Mouse (Mus musculus) hindbrain, embryonic 16.5 days (tissue): Measurements from ENCODE around the gene Trpc1. TPM values are rescaled to one million over a fixed set of nuclear protein-coding genes. Genes with fewer than 3 reads are reported as not detected.

ENCODE experiments used
- ATAC-seq: fragments of 200-750 bp; cut with Nextera tagmentation; 2 replicates; pipeline ENCODE4 v1.8.0; 2017; ENCODE audit warnings: moderate TSS enrichment, moderate library complexity
- H3K27ac ChIP-seq: fragments of 300-500 bp; sonication (generic); 2 replicates; pipeline ENCODE4 v1.5.1; 2014; ENCODE audit warnings: low read depth, mild to moderate bottlenecking, control low read depth, low read length, moderate library complexity
- H3K27me3 ChIP-seq: fragments of 300-500 bp; sonication (generic); replicated peaks from 2 replicates; pipeline ENCODE4 v1.6.1; 2014; ENCODE audit warnings: low read length; ENCODE audit not compliant: control insufficient read depth, insufficient read depth
- H3K36me3 ChIP-seq: fragments of 300-500 bp; sonication (generic); 2 replicates; pipeline ENCODE4 v1.6.1; 2014; ENCODE audit warnings: mild to moderate bottlenecking, low read length, moderate library complexity, mixed read lengths; ENCODE audit not compliant: control insufficient read depth, insufficient read depth
- H3K4me1 ChIP-seq: fragments of 300-500 bp; sonication (generic); 2 replicates; pipeline ENCODE4 v1.6.1; 2014; ENCODE audit warnings: low read depth, low read length; ENCODE audit not compliant: control insufficient read depth, insufficient read depth
- H3K4me2 ChIP-seq: fragments of 300-500 bp; sonication (generic); 2 replicates; pipeline ENCODE4 v1.6.1; 2014; ENCODE audit warnings: mild to moderate bottlenecking, low read length, control low read depth, moderate library complexity
- H3K4me3 ChIP-seq: fragments of 300-500 bp; sonication (generic); 2 replicates; pipeline ENCODE4 v1.5.1; 2014; ENCODE audit warnings: mild to moderate bottlenecking, low read length, control low read depth, moderate library complexity
- H3K9ac ChIP-seq: fragments of 300-500 bp; sonication (generic); 2 replicates; pipeline ENCODE4 v1.6.1; 2014; ENCODE audit warnings: low read depth, mild to moderate bottlenecking, control low read depth, low read length, moderate library complexity
- H3K9me3 ChIP-seq: fragments of 300-500 bp; sonication (generic); 2 replicates; pipeline ENCODE4 v1.6.1; 2014; ENCODE audit warnings: mild to moderate bottlenecking, low read length, moderate library complexity; ENCODE audit not compliant: control insufficient read depth
- WGBS: fragments of 180-500 bp; shearing (Covaris S2); extraction: QIAGEN DNeasy Blood & Tissue Kit; methylation state at CpG from one replicate; pipeline ENCODE4 v1.1.7; 2014; 5-methylcytosine and 5-hydroxymethylcytosine counted together
- polyA plus RNA-seq: library from polyadenylated mRNA; unstranded; fragments of >200 nt; fragmentation: Nextera tagmentation; extraction: Ambion mirVana; gene quantifications from 2 replicates; pipeline ENCODE4 v1.2.1, GENCODE M21; 2015

Trpc1 gene
- polyA plus RNA-seq, 1 experiment from 2014 or later: 7.2 TPM

- Histone ChIP-seq H3K27me3 (no peaks in the 10 kb centered on the region), H3K4me1 (no peaks in the 10 kb centered on the region), H3K9ac (no peak overlapping the region), H3K27ac (no peak overlapping the region), H3K4me2 (no peak overlapping the region), H3K9me3 (no peaks in the 10 kb centered on the region), H3K36me3 (peaks cover 17% of the 10 kb centered on the region), H3K4me3 (no peak overlapping the region)
- no peak for ATAC-seq
Observed at GRCm38 (mm10) chr9:95708943-95709342, 41.2 kb downstream of the Trpc1 start.

- Histone ChIP-seq H3K4me2 (no peak overlapping the region), H3K9me3 (no peaks in the 10 kb centered on the region), H3K36me3 (peaks cover 17% of the 10 kb centered on the region), H3K4me3 (no peak overlapping the region), H3K27me3 (no peaks in the 10 kb centered on the region), H3K9ac (no peak overlapping the region), H3K4me1 (no peaks in the 10 kb centered on the region), H3K27ac (no peak overlapping the region)
- WGBS: 88% methylated on average over 5 of the region's 5 CpGs
- ATAC-seq: no peak
Observed at GRCm38 (mm10) chr9:95705371-95705770, 44.8 kb downstream of the Trpc1 start.

- no peak overlapping the region for H3K4me3 ChIP-seq
- no peak for ATAC-seq
- H3K9ac ChIP-seq: no peak overlapping the region
- no peaks in the 10 kb centered on the region for H3K4me1 ChIP-seq
- H3K27ac ChIP-seq: no peak overlapping the region
- no peaks in the 10 kb centered on the region for H3K27me3 ChIP-seq
- H3K9me3 ChIP-seq: no peaks in the 10 kb centered on the region
- peaks cover 12% of the 10 kb centered on the region for H3K36me3 ChIP-seq
- WGBS: 91% methylated on average over 3 of the region's 3 CpGs
- no peak overlapping the region for H3K4me2 ChIP-seq
Observed at GRCm38 (mm10) chr9:95704078-95704477, 46.1 kb downstream of the Trpc1 start.

GRCm38 (mm10) chr9:95699273-95699672 is 50.9 kb downstream of the Trpc1 start:
- Histone ChIP-seq H3K9ac (no peak overlapping the region), H3K4me1 (no peaks in the 10 kb centered on the region), H3K36me3 (no peaks in the 10 kb centered on the region), H3K4me3 (no peak overlapping the region), H3K27me3 (no peaks in the 10 kb centered on the region), H3K27ac (no peak overlapping the region), H3K9me3 (no peaks in the 10 kb centered on the region), H3K4me2 (no peak overlapping the region)
- WGBS: 64% methylated on average over 4 of the region's 4 CpGs
- ATAC-seq: no peak

GRCm38 (mm10) chr9:95697808-95698207 is 52.4 kb downstream of the Trpc1 start:
- no peak overlapping the region for H3K4me3 ChIP-seq
- no peaks in the 10 kb centered on the region for H3K27me3 ChIP-seq
- H3K4me2 ChIP-seq: no peak overlapping the region
- H3K4me1 ChIP-seq: no peaks in the 10 kb centered on the region
- no peak overlapping the region for H3K9ac ChIP-seq
- ATAC-seq: no peak
- no peaks in the 10 kb centered on the region for H3K9me3 ChIP-seq
- H3K27ac ChIP-seq: no peak overlapping the region
- WGBS: 58% methylated on average over 2 of the region's 2 CpGs
- H3K36me3 ChIP-seq: no peaks in the 10 kb centered on the region

GRCm38 (mm10) chr9:95696581-95696980 is 53.6 kb downstream of the Trpc1 start:
- H3K36me3 ChIP-seq: no peaks in the 10 kb centered on the region
- no peak overlapping the region for H3K4me2 ChIP-seq
- H3K4me1 ChIP-seq: no peaks in the 10 kb centered on the region
- ATAC-seq: no peak
- no peak overlapping the region for H3K4me3 ChIP-seq
- no peaks in the 10 kb centered on the region for H3K27me3 ChIP-seq
- no peaks in the 10 kb centered on the region for H3K9me3 ChIP-seq
- H3K9ac ChIP-seq: no peak overlapping the region
- H3K27ac ChIP-seq: no peak overlapping the region
- 79% methylated on average over 6 of the region's 6 CpGs for WGBS

- Histone ChIP-seq H3K27ac (no peak overlapping the region), H3K4me2 (no peak overlapping the region), H3K4me3 (no peak overlapping the region), H3K9ac (no peak overlapping the region), H3K27me3 (no peaks in the 10 kb centered on the region), H3K36me3 (no peaks in the 10 kb centered on the region), H3K4me1 (no peaks in the 10 kb centered on the region), H3K9me3 (no peaks in the 10 kb centered on the region)
- 88% methylated on average over 15 of the region's 15 CpGs for WGBS
- ATAC-seq: no peak
Observed at GRCm38 (mm10) chr9:95695023-95695422, 55.2 kb downstream of the Trpc1 start.

- Histone ChIP-seq H3K4me3 (no peak overlapping the region), H3K27ac (no peak overlapping the region), H3K9me3 (no peaks in the 10 kb centered on the region), H3K4me1 (no peaks in the 10 kb centered on the region), H3K27me3 (no peaks in the 10 kb centered on the region), H3K4me2 (no peak overlapping the region), H3K36me3 (no peaks in the 10 kb centered on the region), H3K9ac (no peak overlapping the region)
- 89% methylated on average over 12 of the region's 12 CpGs for WGBS
- ATAC-seq: no peak
Observed at GRCm38 (mm10) chr9:95694526-95694925, 55.6 kb downstream of the Trpc1 start.

- no peak overlapping the region for H3K4me3 ChIP-seq
- no peaks in the 10 kb centered on the region for H3K27me3 ChIP-seq
- H3K9ac ChIP-seq: no peak overlapping the region
- no peaks in the 10 kb centered on the region for H3K4me1 ChIP-seq
- H3K36me3 ChIP-seq: no peaks in the 10 kb centered on the region
- WGBS: 83% methylated on average over 11 of the region's 11 CpGs
- H3K4me2 ChIP-seq: no peak overlapping the region
- no peak overlapping the region for H3K27ac ChIP-seq
- H3K9me3 ChIP-seq: no peaks in the 10 kb centered on the region
- no peak for ATAC-seq
Observed at GRCm38 (mm10) chr9:95693528-95694100, 56.6 kb downstream of the Trpc1 start.

- no peaks in the 10 kb centered on the region for H3K4me1 ChIP-seq
- 64% methylated on average over 8 of the region's 8 CpGs for WGBS
- no peak overlapping the region for H3K27ac ChIP-seq
- no peak overlapping the region for H3K4me2 ChIP-seq
- no peaks in the 10 kb centered on the region for H3K27me3 ChIP-seq
- H3K9ac ChIP-seq: no peak overlapping the region
- 0 out of 2 replicates have a peak, but pooled peaks have one; percentile 27 for ATAC-seq
- no peaks in the 10 kb centered on the region for H3K36me3 ChIP-seq
- no peak overlapping the region for H3K4me3 ChIP-seq
- no peaks in the 10 kb centered on the region for H3K9me3 ChIP-seq
Observed at GRCm38 (mm10) chr9:95692823-95693222, 57.4 kb downstream of the Trpc1 start.
